8 mouse cellular contexts compared by ENCODE assay signal in genomic region chr11:74896901-74897677, GRCm38 (mm10). TPM values are rescaled to one million over a fixed set of nuclear protein-coding genes. Genes with fewer than 3 reads are reported as not detected.
A peak's percentile ranks its signal among the peaks of the same experiment; 100 is the strongest.
DNase-seq lines count a peak whose midpoint lies in the region; ATAC-seq lines count a peak whose summit lies in the region.

Sgsm2 (minus strand) TSS chr11:74897060.

- no peaks in the 10 kb centered on the region for H3K9me3 ChIP-seq in hindbrain, embryonic 10.5 days

- DNase-seq in MN1 (ENCODE audit: low spot score): peak; percentile 80
- DNase-seq in cerebellum, adult 9-10 months: peak; percentile 62
- DNase-seq in hindbrain, embryonic 10.5 days (ENCODE audit: low spot score): peak; percentile 88
- DNase-seq in layer of hippocampus, postnatal 14 days (ENCODE audit: low spot score in 2 of 2): peak; percentile 60 to 75
- DNase-seq in lung, postnatal 14 days: peak; percentile 67
- DNase-seq in retina, embryonic 14.5 days (ENCODE audit: low spot score): peak; percentile 75
- DNase-seq in thymus, postnatal 36 days: peak; percentile 49 to 67

- under 1% methylated on average over 74 of the region's 74 CpGs for WGBS in hindbrain, embryonic 10.5 days

- ATAC-seq in frontal cortex, adult (ENCODE audit: low TSS enrichment): peak; percentile 36

- H3K4me3 ChIP-seq in hindbrain, embryonic 10.5 days: peak within 1 kb of the TSS; percentile 92

- H3K36me3 ChIP-seq in hindbrain, embryonic 10.5 days: peaks cover 30% of the 10 kb centered on the region

- no peaks in the 10 kb centered on the region for H3K27me3 ChIP-seq in hindbrain, embryonic 10.5 days (ENCODE audit: insufficient read depth, poor library complexity, severe bottlenecking)

- H3K27ac ChIP-seq in hindbrain, embryonic 10.5 days: peak within 1 kb of the TSS; percentile 93

- H3K4me1 ChIP-seq in hindbrain, embryonic 10.5 days (replicated peaks): peaks cover 33% of the 10 kb centered on the region

RNA-seq across cellular contexts. Expression of gene Sgsm2, which starts in this region (rescaled TPM):
- 7.8 and 10.7 TPM in 2 replicates for polyA plus RNA-seq in hindbrain, embryonic 10.5 days (2016; fragmentation: Nextera tagmentation; extraction: Ambion mirVana)
- 10 to 100 TPM; 69.6 to 73.0 TPM for total RNA-seq in layer of hippocampus, postnatal 14 days (2021)

Comparison
In these comparisons a context has a peak if more than half of its experiments do, and no peak if none do; other contexts are left out.
1. Peak in every context shown above with its lines: DNase-seq, ATAC-seq, H3K4me3 ChIP-seq and H3K27ac ChIP-seq.